Mouse (Mus musculus): ENCODE measurements around the gene Yipf7. TPM values are rescaled to one million over a fixed set of nuclear protein-coding genes. Genes with fewer than 3 reads are reported as not detected.

Yipf7 gene
- polyA plus RNA-seq (2017; shearing (Covaris generic)) = not detected

GRCm38 (mm10) chr5:69542489-69542888 lies at the start of gene Yipf7:
Yipf7 (minus strand) TSS chr5:69542648.

GRCm38 (mm10) chr5:69591640-69592461 lies 49.4 kb upstream of the Yipf7 start, which contains the start of gene Gnpda2:
Gnpda2 (minus strand) TSS chr5:69592340.

GRCm38 (mm10) chr5:69556628-69557403 lies 14.4 kb upstream of the Yipf7 start, which contains the start of gene Guf1:
Guf1 (plus strand) TSS chr5:69556923.

Other genes starting within 250 kb of the Yipf7 start
- not detected for gene Kctd8, start 201.0 kb downstream of the Yipf7 start, polyA plus RNA-seq (2017; shearing (Covaris generic))
- 28.9 TPM for gene Guf1, start 14.3 kb upstream of the Yipf7 start, polyA plus RNA-seq (2017; shearing (Covaris generic))
- 43.3 TPM for gene Gnpda2, start 49.7 kb upstream of the Yipf7 start, polyA plus RNA-seq (2017; shearing (Covaris generic))